Mouse (Mus musculus) C2C12 (cell line): ENCODE results near the gene Ncapd3.

Experiments
- CEBPB ChIP-seq: IDR thresholded peaks from one replicate; pipeline ENCODE4 v1.6.1; 2011; ENCODE audit warnings: low read depth, mild to moderate bottlenecking, control low read depth, moderate library complexity
- CTCF ChIP-seq: IDR thresholded peaks from one replicate; pipeline ENCODE4 v1.5.1; 2011; ENCODE audit not compliant: control insufficient read depth, insufficient read depth, insufficient read length
- MAX ChIP-seq: IDR thresholded peaks from one replicate; pipeline ENCODE4 v1.6.1; 2011; ENCODE audit warnings: mild to moderate bottlenecking, control low read depth
- MYOG ChIP-seq: IDR thresholded peaks from one replicate; pipeline ENCODE4 v1.6.1; 2011; ENCODE audit not compliant: control insufficient read depth, insufficient read length; ENCODE audit errors: extremely low read depth
- USF1 ChIP-seq: IDR thresholded peaks from one replicate; pipeline ENCODE4 v1.6.1; 2011; ENCODE audit warnings: low read depth, mild to moderate bottlenecking, control low read depth, moderate library complexity

- no peak for TF ChIP-seq MYOG
- TF ChIP-seq CTCF = no peak
- no peak for TF ChIP-seq MAX
- TF ChIP-seq USF1 = no peak
- no peak for TF ChIP-seq CEBPB
Measured at GRCm38 (mm10) chr9:27023681-27024080, 6.3 kb upstream of the Ncapd3 start.
